Mouse (Mus musculus) thymus, postnatal 4 days (tissue): ENCODE results near the gene Gm8220.
"Not testable (repeated sequence)": the region's sequence is repeated elsewhere in the genome, so short reads cannot be mapped to it uniquely, and the experiment has no call there.

Experiments used
- DNase-seq: peaks from one replicate; pipeline ENCODE4 v3.0.0; 2021

The Gm8220 gene

GRCm38 (mm10) chr14:44285280-44285679 lies at the start of gene Gm8220:
TSS of gene Gm8220 (plus strand) at chr14:44285580.
- DNase-seq: not testable (repeated sequence)

GRCm38 (mm10) chr14:44248039-44248438 lies 37.3 kb upstream of the Gm8220 start:
- no peak for DNase-seq

GRCm38 (mm10) chr14:44312049-44312448 lies 26.7 kb downstream of the Gm8220 start:
- DNase-seq: not testable (repeated sequence)

GRCm38 (mm10) chr14:44338484-44338883 lies 53.1 kb downstream of the Gm8220 start, which contains the start of gene Gm5930:
TSS of gene Gm5930 (minus strand) at chr14:44338584.
- not testable (repeated sequence) for DNase-seq
